Mouse (Mus musculus): ENCODE measurements at regions not wholly inside any gene's neighbourhood (a gene's known extent, or its start where the extent isn't known, plus 50 kb on each side); places are given as distances from the start of the nearest gene placed in this dataset.

DNA sequence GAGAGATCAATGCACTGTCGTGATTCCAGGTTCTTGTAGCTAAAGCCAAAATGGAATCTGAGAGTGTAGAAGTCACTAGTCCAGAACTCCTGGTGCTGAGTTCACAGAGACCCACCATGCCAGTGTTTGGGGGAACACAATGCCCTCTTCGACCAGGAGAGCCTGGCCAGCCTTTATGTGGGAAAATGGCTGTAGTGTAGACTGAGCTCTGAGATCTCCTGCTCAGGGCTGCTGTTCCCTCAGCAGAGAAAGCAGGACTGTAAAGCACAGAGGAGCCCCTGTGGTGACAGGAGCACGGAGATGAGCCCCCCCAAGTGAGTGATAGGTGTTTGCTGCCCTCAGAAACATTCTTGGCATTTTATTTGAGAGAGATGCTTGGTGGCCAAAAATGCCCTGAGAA, 129.2 kb upstream of the Tut7 start:
- TF ChIP-seq POLR2A (IDR thresholded peaks at IDR 0.05; ENCODE audit: borderline replicate concordance, extremely low read depth, low read depth, low read length) (no peak), CTCF (IDR thresholded peaks at IDR 0.05; ENCODE audit: insufficient read depth, low read length) (no peak)
